Mouse (Mus musculus): ENCODE data around the gene Gm10135.
"Not testable (repeated sequence)": the region's sequence is repeated elsewhere in the genome, so short reads cannot be mapped to it uniquely, and the experiment has no call there.

Gm10135 gene

DNA sequence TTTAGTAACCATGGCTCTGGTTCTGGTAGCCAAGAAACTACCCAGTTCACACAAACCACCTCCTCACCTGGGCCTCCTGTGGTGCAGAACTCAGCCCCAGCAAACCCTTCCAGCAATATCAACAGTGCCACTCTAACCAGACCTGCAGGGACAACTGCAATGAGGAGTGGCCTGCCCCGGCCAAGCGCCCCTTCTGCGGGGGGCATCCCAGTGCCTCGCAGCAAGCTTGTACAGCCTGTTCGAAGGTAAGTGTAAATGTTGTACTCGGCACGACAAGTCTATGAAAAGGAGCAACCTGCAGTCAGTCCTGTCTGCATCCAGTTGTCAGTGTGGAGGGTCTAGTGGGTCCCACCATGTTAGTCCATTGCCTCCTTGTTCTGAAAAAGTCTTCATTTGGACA, at the start of gene Gm10135:
Gene Gm10135 (minus strand): TSS at position 101 of the 400 bp plus-strand sequence.
- DNase-seq (ENCODE audit: low spot score in 2 of 2) = no peak

DNA sequence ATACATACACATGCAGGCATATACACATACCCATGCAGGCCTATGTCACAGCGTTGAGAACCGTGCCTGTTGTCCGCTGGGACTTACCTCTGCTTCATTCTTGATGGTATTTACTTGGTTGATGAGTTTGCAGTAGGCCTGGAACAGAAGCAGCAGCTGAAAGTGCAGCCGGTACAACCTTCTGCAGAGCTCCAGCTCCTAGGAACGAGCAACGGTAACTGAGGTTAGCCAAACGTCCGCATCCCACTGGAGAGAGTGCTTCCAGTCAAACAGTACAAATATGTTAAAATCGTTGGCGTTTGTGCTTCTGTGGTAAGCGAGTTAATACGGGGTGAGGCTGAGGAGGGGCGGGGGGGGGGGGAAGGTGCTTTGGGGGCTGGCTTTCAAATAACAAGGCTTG, 49.3 kb upstream of the Gm10135 start:
- DNase-seq (ENCODE audit: low spot score in 2 of 2) = no peak

DNA sequence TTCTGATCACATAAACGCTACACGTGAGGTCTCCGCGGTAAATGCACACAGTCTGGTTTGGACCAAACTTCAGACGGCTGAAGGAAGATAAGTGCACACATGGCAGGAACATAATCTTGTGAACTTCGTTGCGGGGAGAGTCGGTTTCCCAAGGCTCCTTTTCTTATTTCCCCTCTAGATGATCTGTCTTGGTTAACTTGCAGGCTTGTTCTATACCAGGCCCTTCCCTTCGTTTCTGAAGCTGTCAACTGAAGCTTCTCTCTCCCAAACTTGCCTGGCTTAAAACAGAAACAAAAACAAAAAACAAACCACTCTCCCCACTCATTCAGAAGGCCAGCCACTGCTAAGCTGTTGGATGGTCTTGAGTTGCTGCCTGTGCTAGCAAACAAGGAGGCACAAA, 40.2 kb upstream of the Gm10135 start:
- DNase-seq (ENCODE audit: low spot score in 2 of 2) = no peak

DNA sequence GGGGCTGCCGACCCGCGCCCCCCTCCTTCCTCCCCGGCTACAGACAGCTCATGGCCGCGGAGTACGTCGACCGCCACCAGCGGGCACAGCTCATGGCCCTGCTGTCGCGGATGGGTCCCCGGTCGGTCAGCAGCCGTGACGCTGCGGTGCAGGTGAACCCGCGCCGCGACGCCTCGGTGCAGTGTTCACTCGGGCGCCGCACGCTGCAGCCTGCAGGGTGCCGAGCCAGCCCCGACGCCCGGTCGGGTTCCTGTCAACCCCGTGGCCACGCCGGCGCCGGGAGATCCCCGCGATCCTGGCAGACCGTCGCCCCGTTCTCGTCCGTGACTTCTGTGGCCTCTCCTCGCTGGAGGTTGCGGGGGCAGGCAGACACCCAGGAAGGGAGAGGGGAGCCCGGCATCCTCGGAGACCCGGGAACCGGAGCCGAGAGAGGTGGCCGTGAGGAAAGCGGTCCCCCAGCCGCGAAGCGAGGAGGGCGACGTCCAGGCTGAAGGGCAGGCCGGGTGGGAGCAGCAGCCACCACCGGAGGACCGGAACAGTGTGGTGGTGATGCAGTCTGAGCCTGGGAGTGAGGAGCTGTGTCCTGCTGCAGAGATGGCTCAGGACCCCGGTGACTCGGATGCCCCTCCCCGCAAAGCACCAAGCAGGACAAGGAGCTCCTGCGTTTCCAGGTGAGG, 39.2 kb upstream of the Gm10135 start:
- not testable (repeated sequence) for DNase-seq (ENCODE audit: low spot score in 2 of 2)

DNA sequence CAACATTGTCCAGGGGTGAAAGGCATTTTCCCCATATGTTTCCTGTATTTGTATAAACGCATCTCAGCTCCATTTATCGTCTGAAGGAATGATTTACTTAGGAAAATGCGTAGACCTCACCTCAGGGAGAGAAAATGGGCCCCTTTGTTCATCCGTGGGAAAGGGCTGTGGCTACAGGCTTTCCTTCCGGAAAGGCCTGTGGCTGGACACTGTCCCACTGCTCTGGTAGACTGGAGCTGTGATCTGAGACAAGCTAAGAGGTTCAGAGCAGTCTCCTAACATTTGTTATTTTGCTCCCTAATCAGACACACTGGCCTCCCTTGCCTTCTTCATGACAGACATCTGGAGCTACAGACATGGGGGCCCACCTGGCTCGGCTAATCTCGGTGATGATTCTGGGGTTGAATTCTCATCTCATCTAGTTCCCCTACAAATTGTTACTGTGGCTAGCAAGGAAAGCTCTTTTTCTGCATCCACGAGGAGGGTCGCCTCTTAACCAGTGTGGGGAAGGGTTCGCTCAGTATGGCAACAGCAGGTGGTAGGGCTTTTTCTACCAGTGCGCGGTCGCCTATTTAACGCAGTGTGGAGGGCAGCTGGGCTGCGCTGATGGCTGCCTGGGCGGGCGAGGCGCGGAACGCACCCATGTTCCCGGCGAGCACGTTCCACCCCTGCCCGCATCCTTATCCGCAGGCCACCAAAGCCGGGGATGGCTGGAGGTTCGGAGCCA, 38.5 kb upstream of the Gm10135 start:
- DNase-seq (ENCODE audit: low spot score in 2 of 2) = not testable (repeated sequence)

DNA sequence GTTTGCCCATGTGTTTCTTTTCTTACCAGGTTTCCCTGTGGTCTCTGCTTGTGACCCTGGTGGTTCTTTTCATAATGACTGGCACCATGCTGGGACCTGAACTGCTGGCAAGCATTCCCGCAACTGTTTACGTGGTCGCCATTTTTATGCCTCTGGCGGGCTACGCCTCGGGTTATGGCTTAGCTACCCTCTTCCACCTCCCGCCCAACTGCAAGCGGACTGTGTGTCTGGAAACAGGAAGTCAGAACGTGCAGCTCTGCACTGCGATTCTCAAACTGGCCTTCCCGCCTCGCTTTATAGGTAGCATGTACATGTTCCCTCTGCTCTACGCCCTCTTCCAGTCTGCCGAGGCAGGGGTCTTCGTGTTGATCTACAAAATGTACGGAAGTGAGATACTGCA, 37.3 kb upstream of the Gm10135 start:
- DNase-seq (ENCODE audit: low spot score in 2 of 2) = not testable (repeated sequence)

DNA sequence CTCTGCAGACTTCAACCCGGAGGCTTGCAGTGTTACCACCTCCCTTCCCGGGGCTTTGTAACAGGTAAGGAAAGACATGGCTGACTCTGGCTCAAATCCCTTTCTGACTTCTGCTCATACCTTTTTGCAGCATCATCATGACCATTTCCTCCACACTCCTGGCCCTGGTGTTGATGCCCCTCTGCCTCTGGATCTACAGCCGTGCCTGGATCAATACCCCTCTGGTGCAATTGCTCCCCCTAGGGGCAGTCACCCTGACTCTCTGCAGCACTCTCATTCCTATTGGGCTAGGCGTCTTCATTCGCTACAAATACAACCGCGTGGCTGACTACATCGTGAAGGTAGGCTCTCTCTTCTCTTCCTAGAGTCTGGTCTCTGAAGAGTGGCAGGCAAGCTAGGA, 33.7 kb upstream of the Gm10135 start:
- not testable (repeated sequence) for DNase-seq (ENCODE audit: low spot score in 2 of 2)

DNA sequence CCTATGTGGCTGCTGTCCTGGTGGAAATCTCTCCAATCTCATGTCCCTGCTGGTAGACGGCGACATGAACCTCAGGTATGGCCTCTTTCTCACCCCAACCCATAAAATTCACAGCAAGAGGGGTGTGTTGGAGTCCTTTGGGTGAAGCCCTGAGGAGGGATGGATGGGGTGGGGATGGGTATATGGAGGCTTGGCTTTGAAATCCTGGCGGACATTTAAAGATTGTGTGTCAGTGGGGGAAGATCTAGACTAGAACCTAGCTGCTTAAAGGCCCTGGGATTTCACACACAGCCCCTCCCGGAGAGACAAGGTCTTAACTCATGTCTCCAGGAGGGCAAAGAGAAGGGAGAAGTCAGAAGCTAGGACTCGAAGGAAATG, 33.1 kb upstream of the Gm10135 start:
- no peak for DNase-seq (ENCODE audit: low spot score in 2 of 2)

DNA sequence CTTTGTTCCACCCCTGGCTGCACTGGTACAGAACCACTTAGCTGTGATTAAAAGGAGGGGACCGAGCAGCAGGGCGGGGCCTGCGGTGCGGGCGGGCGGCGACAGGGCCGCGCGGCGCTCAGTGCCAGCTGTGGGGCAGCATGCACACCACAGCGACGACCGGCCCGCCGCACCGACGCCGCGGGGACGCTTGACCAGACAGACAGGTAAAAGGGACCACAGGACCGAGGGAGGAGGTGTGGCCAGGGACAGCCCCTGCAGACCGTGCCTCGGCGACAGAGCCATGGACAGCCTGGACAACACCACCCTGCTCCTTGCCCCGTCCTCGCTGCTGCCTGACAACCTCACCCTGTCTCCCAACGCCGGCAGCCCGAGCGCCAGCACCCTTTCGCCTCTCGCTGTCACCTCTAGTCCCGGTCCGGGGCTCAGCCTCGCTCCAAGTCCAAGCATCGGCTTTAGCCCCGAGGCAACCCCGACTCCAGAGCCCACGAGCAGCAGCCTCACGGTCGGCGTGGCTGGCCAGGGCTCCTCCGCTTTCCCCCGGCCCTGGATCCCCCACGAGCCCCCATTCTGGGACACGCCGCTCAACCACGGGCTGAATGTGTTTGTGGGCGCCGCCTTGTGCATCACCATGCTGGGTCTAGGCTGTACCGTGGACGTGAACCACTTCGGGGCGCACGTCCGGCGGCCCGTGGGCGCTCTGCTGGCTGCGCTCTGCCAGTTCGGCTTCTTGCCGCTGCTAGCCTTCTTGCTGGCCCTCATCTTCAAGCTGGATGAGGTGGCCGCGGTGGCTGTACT, 32.5 kb upstream of the Gm10135 start, which contains the start of gene Slc10a4:
Gene Slc10a4 (plus strand): TSS at position 100 of the 798 bp plus-strand sequence.
- DNase-seq (ENCODE audit: low spot score in 2 of 2) = no peak

DNA sequence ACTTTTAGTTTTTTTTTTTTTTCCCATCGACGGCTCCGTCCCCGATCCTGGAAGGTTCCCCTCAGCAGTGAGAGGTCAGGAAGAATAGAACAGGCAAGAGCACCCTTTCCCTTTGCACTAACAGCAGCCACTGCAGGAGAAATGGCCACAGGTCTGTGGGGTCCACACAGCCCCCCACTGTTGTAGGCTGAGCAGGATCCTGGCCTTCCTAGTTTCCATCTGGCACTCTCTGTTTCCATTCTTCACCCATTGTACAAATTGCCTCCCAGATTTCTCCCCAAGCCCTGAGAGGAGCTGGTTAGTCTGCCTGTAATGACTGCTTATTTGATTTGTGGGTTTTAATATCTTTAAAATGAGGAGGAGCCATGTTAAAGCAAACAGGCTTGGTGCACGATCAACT, 29.5 kb upstream of the Gm10135 start:
- DNase-seq (ENCODE audit: low spot score in 2 of 2) = no peak

DNA sequence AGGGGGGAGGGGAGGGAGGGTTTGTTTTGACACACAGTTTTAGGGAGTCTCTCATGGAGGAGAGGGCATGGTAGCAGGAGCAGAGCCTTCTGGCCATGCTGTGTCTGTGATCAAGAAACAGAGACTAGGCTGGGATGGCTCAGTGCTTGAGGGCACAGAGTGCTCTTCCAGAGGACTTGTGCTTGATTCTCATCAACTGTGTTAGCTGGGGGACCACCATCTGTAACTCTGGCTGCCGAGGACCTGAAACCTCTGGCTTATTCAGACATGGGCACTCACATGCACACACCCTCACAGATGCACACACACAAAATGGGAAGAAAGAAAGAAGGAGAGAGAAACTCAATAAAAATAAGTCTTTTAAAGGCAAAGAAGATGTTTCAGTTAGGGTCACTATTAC, 24.0 kb upstream of the Gm10135 start:
- not testable (repeated sequence) for DNase-seq (ENCODE audit: low spot score in 2 of 2)

DNA sequence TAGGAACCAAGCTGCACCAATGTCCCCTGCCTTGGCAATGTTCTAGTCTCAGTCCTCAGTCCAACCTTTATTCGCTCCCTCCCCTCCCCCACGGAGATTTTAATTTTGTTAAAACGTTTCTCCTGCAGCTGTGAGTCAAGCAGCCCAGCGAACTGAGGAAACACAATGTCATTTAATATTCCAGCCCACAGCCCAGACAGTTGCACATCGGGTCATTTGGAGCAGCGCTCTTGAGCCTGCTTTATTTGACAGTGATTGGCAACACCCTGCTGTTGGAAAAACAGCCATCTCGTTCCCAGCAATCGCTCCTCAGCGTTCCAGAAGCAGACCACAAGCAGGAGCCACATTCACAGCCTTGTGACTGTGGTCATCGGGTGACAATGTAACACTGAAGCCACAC, 20.9 kb upstream of the Gm10135 start:
- no peak for DNase-seq (ENCODE audit: low spot score in 2 of 2)

DNA sequence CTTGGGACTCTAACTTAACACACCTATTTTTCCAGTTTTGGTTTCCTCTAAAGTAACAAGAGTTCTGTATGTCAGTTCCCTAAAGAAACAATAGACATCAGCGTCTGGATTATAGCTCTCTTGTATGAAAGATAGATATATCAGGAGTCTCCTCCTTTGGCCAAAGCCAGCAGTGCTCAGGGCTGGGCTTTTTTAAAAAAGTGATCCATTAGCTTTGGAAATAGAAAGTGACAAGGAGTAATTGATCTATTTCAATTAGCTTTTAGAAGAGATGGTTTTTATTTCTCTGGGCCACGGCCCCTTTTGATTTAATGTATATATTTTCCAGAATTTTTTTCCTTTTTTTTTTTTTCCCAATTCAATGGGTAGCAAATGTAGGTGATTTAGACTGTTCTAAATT, 20.4 kb upstream of the Gm10135 start:
- DNase-seq (ENCODE audit: low spot score in 2 of 2) = no peak

DNA sequence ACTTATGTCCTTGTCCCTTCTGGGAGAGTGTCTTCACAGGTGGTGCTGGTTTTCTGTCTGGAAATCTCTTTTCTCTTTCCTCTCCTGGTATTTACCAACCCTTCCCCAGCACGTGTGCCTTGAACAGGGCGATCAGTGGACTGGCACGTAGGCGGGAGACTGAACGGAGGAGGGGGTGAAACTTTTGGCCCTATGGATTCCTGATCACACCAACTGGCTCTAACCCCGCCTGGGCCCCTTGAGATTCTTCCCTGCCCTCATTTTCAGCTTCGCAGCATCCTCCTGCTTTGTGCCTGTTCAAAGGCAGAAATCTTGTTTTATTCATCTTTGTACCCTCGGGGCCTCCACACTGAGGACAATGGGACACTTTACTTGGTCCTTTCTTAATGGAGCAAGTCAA, 19.9 kb upstream of the Gm10135 start:
- DNase-seq (ENCODE audit: low spot score in 2 of 2) = no peak

DNA sequence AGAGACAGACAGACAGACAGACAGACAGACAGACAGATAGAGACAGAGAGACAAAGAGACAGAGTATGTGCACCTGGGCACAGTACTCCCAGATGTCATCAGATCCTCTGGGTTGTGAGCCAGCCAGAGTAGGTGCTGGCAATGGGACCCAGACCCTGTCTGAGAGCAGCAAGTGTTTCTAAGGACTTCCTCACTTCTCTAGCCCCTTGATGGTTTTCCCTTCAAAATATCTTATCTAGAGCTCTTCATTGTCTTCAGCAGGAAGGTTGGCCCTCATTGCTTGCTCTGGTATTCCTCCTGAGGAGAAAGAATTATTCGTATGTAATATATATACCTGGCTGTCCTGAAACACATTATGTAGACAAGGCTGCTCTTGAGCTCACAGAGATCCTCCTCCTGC, 18.0 kb upstream of the Gm10135 start:
- no peak for DNase-seq (ENCODE audit: low spot score in 2 of 2)

DNA sequence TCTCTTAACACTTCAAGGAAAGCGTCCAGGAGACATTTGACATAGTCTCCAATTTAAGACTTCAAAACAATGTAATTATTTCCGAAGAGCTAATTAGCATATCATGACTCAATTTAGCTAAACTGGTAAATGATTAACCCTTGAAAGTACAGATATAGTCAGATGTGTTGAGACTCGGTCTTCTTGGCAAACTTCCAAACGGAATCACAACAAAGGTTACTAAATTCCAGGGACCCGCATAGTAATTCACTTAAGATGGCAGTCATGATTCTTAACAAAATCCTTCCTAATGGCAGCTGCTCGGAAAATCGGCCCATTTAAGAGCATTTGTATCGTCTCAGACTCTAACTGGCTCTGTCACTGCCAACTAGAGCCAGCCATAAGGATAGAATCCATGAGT, 15.3 kb upstream of the Gm10135 start:
- no peak for DNase-seq (ENCODE audit: low spot score in 2 of 2)

DNA sequence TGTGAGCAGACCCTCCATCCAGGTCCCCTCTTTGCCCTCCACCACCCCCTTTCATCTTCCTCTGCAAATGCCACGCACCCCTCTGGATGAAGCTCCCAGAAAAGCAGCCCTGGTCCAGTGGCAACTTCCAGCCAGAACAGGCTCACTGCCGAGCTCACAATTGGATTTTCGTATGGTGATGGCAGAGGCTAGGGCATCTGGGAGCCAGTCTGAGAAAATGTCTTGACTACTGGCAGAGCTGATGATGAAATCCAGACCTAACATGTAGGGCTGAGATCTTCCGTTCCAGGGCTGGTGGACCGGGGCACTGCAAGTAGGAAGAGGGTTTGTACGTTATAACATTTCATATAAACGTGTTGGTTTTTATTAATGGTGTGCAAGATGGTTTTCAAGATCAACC, 13.3 kb upstream of the Gm10135 start:
- no peak for DNase-seq (ENCODE audit: low spot score in 2 of 2)

DNA sequence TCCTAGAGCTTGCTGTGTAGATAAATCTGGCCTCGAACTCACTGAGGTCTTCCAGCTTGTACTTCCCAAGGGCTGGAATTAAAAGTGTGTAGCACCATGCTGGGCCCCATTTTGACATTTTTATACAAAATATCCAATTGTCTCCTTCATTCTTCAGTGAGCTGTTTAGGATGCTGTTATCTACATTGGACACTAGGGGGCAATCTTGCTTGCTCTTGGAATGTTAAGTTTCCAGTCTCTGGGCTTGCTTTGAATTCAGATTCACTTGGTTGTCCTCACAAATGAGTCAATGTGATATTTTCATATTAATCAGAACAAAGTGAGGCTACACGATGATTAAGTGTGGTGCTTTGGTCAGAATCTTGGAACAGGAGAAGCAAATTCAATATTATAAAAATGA, 9.6 kb upstream of the Gm10135 start:
- no peak for DNase-seq (ENCODE audit: low spot score in 2 of 2)

DNA sequence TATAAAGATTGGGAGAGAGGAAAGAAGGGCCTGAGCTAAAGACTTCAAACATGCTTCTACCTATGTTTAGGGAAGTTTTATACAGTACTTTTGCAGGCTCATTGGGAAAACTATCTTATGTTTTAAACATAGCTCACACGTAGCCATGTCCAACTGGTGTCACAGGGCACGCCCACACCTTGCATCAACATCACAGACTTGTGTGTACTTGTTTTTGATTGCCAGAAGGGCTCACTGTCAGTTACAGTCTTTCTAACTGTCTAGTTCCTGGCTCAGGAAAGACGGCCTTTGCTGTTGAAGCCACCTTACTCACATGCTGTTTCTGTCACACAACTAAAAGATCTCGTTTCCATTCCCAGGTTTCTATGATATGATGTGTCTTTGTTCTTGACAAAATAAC, 2.0 kb upstream of the Gm10135 start:
- DNase-seq (ENCODE audit: low spot score in 2 of 2) = no peak

DNA sequence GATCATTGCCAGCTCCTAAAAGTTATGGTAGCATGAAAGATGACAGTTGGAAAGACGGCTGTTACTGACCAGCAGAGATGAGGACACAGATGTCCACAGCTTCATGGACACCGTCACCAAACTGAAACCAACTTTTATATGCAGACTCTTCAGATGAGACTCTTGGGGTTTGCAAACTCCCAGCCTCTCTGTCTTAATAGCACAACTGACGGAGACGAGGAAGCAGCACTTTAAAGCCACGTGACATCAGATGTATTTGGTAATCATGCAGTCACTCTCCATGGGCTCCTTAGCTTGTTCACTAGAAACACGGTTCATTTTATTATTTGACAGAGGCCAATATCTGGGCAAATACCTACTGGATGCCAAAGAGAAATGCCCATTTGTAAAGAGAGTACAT, 1.5 kb upstream of the Gm10135 start:
- no peak for DNase-seq (ENCODE audit: low spot score in 2 of 2)

DNA sequence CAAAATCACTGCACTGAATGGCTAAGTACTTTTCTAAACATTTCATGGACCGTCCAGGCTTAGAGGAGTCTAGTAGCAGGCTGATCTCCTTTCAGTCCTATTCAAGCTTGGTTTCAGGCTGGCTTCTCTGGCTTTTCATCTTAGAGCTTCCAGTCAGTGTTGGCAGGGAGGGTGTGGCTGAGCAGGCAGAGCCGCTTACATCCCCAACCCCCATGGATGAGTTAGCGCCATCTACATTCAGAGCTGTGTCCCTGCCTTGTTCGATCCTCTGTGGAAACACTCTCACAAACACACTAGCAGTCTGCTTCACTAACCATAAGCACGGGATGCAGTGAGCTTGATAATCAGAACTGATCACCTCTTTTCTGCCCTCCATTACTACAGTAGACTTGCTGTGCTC, 1.6 kb downstream of the Gm10135 start:
- DNase-seq (ENCODE audit: low spot score in 2 of 2) = no peak

DNA sequence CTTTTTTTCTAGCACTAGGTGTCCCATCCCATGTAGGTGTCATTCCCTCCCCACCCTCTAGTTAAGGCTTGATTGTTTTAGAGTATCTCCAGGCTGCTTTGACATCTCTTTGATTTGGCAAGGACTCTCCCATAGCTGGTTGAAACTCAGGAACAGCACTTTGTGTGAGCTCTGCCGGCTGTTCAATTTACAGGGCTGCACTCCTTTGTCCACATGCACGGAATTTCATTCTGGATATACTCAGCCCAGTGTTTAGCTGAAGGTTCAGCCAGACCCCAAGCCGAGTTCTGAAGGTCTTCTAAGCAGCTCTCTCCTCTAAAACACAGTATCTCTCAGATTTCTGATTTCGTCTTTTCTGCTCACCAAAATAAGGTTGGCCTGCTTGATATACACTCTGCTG, 2.1 kb downstream of the Gm10135 start:
- no peak for DNase-seq (ENCODE audit: low spot score in 2 of 2)

DNA sequence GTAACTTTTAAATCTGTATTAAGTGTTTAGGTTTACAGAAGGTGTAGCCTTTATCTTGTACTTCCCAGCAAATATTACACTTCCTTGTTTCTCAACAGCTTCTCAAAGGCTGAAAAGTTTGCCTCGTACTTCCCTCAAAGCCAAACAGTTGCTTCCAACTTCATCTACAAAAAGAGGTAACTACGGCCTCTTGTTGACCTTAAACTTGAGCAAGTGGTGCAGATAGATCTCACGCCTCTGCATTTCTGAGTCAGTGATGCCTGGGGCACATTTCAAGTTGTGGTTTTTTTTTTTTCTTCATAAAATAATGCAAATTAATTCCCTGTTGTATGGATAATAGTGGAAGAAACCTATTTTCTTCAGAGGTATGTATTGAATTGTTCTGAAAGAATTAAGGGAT, 8.8 kb downstream of the Gm10135 start:
- DNase-seq (ENCODE audit: low spot score in 2 of 2) = no peak

All from spleen, postnatal 36 days (tissue).